Mouse (Mus musculus): ENCODE measurements around the gene Nsmce4a.
A peak's percentile ranks its signal among the peaks of the same experiment; 100 is the strongest.

The Nsmce4a gene

DNA sequence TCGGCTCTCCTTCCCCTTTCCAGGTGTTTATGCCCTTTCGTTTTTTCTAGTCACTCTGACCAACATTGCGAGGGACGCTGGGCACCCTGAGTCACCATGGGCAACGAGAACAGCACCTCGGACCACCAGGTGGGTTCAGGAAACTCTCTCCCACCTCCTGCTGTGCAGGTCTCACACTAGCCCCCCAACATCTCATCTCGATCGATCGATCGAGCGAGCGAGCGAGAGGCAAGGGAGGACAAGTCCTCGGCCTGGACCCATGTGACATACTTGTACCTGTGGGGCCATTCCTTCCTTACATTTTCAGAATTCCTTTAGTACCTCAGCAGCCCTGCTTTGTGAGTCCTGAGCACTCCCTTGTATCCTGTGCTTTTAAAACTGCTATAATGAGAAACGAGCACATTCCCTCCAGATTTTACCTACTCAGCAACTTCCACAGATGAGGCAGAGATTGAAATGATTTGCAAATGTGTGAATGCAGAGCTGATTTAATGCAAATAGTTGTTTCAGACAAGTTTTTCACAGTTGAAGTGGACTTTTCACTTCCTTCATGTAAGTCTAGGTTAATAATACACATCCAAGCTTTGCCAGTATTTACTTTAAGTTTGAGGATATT lies 4.6 kb upstream of the Nsmce4a start, which contains the start of gene Tacc2:
Gene Tacc2, plus strand, starts transcription at position 51 of the 616 bp plus-strand sequence.
- peak in 1 of 2 experiments; percentile 38 for DNase-seq

DNA sequence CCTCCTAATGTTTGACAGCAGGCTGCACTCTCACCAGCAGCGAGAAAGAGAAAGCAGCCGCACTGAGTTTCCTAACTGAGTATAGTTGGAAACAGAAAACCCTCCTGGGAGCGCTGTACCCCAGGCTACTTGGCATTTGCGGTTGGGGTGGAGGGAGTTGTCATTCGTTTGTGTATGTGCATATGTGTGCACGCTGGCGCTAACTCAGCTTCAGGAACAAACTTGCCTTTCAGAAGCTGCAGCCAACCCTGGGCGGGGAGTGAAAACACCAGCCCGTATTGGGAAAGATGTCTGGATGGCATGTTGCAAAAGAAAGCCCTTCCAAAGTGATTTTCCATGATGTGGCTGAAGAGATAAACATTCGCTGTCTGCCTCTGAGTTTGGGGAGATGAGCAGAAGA lies 4.1 kb upstream of the Nsmce4a start:
- peak in 1 of 2 experiments; percentile 44 for DNase-seq

DNA sequence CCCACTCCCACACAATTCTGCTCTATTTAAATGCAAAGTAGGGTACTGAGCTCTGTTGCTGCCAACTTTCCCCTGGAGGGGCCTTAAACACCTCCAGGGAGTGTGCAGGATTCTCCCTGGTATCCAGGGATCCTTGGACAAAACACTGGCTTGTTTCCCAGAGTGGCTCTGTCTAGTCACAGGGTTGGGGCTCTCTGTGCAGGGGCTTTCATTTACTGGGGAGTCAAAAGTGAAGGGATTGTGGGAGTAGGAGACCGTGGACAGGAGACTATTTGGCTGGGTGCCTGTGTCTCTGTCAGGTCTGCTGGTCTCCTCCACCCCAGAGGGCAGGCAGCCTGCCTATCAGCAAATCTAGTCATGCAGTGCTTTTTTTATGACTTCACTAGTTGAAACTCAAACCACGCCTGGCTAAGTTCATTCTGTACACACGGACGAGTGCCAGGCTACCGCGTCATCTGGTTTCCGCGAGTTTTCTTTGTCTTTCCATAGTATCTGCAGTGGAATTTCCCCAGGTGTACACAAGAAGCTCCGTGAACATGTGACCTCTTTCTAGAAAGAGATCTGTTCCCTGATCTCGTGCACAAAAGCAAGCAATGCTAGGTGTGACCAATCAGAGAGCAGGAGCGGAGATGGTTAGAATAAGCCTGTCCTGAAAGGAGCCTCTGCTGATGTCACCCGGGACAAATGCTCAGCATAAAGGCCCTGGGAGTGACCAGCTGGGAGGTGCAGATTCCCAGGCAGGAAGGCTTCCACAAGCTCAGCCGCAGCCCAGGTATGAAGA lies 1.5 kb upstream of the Nsmce4a start:
- DNase-seq, result peak; percentile 69 to 78

DNA sequence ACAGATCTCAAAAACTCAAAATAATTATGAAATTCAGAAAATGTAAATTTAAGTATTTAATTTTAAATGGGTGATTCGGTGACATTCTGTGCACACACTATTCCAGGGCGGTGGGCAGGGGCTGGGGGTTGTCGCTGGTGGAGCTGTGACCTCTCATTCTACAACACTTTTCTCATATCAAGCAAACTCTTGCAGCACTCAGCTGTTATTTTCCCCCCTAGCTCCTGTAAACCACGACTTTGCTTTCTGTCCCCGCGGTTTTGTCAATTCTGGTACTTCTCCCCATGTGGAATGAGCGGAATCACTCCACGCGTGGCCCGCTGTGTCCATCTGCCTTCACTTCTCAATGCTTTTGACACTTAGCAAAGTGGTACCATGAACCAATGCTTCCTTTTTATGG lies 828 bp upstream of the Nsmce4a start:
- DNase-seq, result no peak

DNA sequence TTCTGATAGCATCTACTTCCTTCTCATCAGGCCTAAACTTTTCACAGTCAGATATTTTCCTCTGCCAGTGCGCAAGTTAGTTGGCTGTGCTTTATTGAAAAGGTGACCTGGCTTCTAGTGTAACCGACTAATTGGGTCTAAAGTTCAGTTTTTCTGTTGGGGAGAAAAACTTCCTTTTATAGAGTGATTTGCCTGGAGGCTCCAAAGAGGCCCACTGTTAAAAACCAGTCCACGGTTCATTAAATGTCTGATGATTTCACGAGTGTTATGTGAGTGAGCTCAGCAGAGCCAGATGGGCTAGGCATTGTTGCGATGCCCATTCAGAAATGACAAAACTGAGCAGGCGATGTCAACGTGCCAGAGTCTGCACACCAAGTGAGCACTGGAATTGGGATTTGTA lies 2.4 kb downstream of the Nsmce4a start:
- no peak for DNase-seq

DNA sequence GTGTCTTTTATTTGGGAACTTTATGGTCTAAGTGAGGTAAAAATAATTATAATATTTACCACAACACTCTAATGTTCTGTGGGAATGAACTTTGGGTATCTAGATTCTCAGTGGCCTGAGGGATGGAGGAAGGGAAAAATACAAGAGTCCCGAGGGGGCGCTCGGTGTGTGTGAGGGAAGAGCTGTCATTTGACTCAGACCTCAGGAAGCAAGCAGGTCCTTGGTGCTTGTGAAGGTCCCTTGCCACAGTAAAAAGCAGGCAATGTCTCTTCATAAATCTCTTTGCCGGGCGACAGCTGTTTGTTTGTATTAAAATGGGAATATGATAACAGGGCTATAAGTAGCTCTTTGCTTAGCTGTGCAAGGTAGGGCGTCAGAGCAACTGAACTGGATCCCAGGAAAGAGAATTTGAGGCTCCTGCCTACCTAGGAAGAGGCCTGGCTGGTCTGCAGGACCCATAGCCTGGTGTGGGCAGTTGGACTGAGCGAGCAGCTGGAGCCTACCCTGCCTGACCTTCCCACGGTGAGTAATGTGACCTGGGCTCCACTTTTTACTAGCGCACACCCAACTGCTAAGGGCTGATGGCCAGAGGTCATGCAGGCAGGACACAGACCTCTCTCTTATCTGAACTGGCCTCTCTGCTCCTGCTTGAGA lies 4.0 kb downstream of the Nsmce4a start:
- DNase-seq, result no peak

DNA sequence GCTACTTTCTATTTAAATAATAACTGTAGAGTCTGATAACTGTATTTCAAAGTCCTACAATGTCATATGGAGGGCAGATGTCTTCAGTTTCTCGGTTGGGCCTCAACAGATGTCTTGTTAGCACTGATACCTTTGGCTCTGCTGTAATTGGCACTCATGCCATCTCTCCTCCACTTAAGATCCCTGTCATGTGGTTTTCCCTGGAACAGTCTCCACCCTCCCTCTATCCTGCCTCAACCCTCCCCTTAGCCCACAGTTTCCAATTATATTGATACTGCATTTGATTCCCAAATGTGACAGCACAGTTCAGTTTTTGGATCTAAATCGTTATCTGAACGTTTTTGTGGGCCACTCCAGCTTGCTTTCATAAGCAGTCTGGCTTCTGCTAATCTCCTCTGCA lies 8.3 kb downstream of the Nsmce4a start:
- no peak for DNase-seq

DNA sequence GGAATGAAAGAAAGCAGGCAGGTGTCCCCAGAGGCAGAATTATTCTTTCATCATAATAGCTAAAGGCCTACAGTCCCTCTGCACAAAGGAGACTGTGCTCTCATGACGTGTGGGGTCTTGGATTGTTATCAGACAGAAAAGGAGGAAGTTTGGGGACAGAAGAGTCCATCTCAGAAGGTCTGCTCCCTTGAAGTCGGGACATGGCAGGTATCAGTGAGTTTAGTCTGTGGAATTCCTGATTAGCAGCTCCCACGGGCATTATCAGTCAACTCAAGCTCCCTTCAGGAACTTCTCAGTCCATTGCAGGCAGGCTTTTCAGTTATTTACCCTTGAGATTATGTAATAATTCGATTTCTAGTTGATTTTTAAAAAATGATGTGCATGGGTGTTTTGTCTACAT lies 9.0 kb downstream of the Nsmce4a start:
- no peak for DNase-seq

DNA sequence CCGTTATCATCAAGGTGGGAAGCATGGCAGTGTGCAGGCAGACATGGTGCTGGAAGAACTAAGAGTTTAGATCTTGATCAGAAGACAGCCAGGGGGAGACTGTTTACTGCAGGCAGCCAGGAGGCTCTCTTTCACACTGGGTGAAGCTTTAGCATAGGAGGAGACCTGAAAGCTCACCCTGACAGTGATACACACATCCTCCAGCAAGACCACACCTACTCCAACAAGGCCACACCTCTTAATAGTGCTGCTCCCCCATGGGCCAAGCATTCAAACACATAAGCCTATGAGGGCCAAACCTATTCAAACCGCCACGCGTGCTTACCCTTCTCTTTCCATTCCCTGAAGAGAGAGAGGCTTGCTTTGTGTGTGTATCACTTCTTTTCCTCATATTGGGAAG lies 9.6 kb downstream of the Nsmce4a start:
- no peak for DNase-seq

DNA sequence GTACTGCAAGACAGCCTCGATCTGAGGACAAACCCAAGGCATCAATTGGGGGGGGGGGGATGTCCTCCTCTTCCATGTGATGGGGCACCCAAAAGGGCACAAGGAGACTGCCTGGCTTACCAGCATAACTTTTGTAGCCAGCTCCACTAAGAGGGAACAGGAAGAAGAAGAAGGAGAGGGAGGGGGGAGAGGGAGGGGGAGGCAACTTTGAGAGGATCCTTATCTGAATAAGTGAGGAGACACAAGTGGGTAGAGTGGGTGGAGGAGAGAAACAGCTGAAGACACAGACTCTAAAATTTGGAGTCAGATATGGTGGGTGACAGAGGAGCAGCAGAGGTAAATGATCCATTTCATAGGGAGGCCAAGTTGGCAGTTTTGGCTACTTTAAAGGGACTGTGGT lies 12.0 kb downstream of the Nsmce4a start:
- DNase-seq, result no peak

DNA sequence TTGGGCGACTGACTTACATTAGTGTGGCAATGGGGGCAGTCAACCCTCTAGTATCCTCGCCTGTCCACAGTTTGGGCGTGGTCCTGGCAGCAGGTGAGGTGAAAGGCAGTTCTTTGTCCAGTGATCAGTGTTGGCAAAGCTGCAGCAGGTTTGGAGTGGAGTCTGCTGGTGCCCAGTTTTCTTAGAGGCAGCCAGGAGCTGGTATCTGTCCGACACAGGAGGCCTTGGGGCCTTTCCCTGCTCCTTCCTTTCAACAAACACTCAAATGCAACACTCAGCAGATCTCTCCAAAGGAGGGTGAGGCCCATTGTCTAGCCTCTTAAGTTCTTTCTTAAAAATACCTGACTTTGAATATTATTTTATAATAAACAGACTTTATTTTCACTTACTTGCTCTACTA lies 14.3 kb downstream of the Nsmce4a start:
- DNase-seq, result no peak

DNA sequence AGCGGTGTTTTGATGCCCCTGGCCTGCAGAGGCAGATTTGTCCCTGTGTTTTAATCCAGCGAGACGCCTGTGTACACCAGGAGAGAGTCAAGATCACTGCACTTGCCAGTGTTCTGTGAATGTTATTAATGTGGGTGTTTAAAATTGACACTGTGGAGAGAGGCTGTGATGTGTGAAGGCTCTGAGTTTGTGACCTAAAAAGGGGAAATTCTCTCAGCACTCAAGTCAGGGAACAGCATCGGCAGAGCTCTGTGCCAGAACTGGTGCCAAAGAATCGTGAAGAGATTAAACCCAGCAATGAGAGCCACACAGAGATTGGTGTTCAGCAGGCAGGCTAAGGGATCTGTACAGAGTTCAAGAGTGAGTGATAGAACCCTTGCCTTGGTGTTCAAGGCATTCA lies 17.3 kb downstream of the Nsmce4a start:
- no peak for DNase-seq

DNA sequence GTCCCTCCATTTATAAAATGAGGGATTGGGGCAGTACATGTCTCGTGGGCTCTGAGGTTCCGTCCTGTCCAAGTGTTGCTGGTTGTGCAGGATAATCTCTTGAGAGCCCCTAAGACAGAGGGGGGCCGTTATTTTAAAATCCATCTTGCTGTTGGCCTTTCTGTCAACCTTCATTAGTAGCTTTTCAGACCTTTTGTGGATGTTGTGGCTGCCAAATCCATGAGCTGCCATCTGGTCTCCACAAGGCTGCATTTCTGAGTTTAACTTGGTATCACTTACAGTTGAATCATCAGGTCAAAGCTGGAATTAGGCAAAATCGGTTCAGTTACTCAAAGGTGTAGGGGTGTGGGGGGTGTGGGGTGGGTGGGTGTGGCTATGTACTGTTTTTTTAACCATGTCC lies 19.6 kb downstream of the Nsmce4a start:
- DNase-seq, result no peak

DNA sequence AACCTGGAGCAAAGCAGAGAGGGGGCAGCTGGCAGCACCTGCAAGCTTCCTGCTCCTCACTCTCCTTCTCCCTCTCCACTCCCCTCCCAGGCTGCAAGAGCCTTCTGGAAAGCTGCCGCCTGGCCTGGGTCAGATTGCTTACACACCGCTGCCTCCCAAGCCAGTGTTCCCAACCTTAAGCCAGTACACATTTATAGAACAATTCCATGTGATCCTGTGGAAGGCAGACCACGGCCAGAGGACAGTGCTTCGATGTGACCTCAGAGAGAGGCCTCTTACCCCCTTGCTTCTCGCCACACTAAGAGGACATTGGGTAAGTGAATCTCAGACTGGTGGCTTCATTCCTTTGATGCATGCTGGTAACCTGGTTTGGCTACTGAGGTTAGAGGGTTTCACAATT lies 20.1 kb downstream of the Nsmce4a start:
- DNase-seq, result peak; percentile 29 to 45

DNA sequence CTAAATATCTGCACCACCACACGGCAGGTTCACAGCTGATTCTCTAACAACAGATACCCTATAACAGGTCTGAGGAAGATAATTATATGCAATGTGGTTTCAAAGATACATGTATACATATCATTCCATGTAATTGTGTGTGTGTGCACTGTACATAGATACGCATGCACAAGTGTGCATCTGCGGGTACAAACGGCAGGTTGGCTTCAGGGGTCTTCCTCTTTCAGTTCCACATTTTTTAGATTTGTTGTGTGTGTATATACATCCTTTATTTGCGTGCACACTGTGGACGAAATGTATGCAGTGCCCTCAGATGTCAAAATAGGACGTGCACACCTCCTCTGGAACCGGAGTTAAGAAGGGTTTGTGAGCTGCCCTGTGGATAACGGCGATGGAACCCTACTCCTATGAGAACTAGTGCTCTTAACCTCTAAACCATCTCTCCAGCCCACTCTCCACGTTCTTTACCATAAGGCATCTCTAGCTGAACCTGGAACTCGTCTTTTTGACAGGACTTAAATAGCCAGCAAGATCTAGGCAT lies 25.2 kb downstream of the Nsmce4a start:
- DNase-seq, result no peak

DNA sequence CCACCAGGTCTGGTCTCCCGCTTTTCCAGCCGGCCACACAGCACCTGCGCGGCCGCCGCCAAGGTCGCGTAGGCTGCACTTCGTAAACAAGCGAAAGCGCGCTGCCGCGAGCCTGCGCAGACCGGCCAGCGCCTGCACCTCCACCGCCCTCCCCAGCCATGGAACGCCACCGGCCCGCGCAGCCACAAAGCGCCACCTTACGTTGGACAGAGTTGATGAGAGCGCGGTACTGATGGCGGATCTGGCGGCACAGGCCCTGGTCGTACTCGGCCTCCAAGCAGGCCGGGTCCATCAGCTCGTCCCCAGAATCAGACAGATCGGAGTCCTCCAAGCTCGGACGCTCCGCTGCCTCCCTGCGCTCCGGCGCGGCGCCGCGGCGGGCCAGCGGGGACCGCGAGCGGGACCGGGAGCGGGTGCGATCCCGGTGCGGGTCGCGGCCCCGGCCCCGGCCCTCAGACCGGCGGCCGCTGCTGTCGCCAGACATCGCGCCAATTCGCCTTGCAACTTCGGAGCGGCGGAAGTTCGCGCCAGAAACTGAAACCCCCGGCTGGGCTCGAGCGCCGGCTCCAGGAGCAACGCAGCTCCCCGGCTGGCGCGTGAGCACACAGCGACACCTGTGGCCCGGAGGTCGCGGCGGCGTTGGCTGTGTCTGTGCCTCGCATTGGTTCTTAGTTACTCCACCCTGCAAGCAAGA lies 26.0 kb downstream of the Nsmce4a start:
- peak; percentile 96 to 97 for DNase-seq

DNA sequence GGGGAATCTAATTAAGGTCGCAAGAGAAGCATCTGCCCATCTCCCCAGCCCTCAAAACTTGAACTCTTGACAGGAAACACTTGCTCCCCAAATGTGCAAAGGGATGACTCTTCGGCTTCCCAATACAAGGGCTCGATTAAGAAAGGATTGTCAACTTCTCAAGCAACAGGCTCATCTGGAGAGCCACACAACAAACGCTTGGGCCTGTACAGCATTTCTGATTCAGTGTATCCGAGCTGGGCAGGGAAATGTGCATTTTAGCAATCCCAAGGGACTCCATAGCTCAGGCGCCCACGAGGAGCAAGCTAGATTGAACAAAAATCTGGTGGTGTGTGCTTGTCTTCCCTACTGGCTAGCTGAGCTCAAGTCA lies 26.5 kb downstream of the Nsmce4a start:
- DNase-seq, result no peak

DNA sequence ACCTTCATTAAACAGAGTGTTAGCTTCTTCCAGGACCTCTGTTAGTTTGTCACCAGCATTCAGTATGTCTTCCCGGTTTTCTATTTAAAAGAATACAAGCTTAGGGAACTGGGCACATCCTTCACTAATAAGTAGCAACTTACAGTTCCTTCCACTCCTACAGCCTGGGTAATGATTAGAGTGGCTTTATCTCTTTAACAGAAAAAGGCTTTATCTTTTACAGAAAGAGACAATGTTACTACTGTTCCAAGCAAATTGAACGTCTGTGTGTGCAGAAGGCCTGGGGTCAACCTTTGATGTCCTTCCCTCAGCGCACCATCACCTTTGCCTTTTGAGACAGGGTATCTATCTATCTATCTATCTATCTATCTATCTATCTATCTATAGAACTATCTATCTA lies 27.0 kb downstream of the Nsmce4a start:
- no peak for DNase-seq

DNA sequence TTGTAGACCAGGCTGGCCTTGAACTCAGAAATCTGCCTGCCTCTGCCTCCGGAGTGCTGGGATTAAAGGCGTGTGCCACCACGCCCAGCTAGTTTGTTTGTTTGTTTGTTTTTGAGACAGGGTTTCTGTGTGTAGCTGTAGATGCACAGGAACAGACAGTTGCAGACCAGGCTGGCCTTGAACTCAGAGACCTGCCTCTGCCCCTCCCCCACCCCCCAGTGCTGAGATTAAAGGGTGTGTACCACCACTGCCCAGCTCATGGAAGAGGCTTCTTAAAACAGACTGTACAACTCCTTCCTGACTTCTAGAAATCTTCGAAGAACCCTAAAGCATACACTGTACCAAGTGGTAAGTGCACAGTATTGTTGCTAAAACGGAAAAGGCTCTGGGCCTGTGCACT lies 27.5 kb downstream of the Nsmce4a start:
- DNase-seq, result no peak

DNA sequence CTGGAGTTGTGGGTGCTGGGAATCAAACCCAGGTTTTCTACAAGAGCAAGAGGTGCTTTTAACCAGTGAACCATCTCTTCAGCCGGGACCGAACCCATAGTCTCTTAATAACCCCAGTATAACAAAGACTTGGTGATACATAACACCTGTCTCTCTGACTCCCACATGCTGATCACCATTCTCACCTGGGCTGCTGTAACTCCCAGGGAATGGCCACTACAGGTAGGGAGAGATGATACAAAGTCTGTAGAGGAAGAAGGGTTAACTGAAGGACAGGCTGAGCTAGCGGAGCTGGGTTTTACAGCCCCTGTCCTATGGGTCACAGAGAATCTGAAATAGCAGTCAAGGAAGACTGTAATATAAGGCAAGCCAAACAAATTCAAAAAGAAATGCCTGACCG lies 29.7 kb downstream of the Nsmce4a start:
- DNase-seq, result no peak

DNA sequence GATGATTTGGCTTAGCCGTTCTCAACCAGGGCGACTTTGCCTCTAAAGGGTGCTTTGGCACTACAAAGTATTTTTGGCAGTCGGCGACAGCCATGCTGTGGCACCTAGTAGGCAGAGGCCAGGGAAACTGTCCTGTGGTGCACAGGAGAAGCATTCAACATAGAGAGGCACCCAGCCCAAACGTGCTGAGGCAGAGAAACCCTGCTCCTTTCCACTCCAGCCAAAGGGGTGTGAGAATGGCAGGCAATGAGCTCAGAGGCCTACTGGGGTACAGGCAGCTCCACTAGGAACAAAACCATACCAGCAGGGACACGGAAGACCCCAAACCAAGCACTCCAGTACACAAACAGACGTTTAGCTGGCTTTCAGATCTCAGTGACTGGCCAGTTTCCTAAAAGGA lies 32.7 kb downstream of the Nsmce4a start:
- no peak for DNase-seq

DNA sequence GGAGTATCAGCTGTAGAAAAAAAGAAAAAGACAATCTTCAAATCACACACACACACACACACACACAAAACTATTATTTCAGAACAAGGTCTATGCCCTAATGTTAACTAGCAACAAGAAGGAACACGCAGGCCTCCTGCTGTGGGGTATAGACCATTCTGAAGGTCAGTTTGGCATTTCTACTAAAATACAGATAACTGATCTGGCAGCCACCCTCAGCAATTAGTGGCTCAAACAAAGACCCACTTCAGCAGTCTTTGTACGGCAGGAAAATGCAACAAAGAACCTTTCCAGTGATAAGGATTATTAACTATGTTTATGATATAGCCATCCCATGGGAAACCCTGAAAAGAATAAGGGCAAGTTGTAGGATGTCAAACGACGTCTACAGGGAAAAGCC lies 35.9 kb downstream of the Nsmce4a start:
- DNase-seq, result no peak

DNA sequence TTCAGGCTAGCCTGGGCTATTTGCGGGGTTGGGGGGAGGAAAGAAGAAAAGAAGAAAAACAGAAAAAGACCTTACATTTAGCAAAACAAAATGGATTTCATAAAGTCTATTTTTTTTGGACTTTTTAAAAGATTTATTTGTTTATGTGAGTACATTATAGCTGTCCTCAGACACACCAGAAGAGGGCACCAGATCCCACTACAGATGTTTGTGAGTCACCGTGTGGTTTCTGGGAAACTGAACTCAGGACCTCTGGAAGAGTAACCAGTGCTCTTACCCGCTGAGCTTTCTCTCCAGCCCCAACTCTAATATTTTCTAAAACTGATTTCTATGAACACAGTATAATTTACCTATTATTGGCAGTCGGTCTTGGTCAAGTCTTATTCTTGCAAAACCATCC lies 37.7 kb downstream of the Nsmce4a start:
- no peak for DNase-seq
